Mouse (Mus musculus) midbrain, embryonic 13.5 days (tissue): ENCODE measurements around the gene Nicn1. TPM values are rescaled to one million over a fixed set of nuclear protein-coding genes. Genes with fewer than 3 reads are reported as not detected.
"Not testable (repeated sequence)": the region's sequence is repeated elsewhere in the genome, so short reads cannot be mapped to it uniquely, and the experiment has no call there.

Experiments
- ATAC-seq: fragments of 200-750 bp; cut with Nextera tagmentation; 2 replicates; pipeline ENCODE4 v1.8.0; 2017; ENCODE audit warnings: mild to moderate bottlenecking, moderate TSS enrichment, moderate library complexity
- H3K27ac ChIP-seq: fragments of 300-500 bp; sonication (generic); 2 replicates; pipeline ENCODE4 v1.5.1; 2015; ENCODE audit warnings: inconsistent platforms, mild to moderate bottlenecking, moderate library complexity
- H3K27me3 ChIP-seq: fragments of 300-500 bp; sonication (generic); 2 replicates; pipeline ENCODE4 v1.6.1; 2015; ENCODE audit warnings: mild to moderate bottlenecking, inconsistent platforms
- H3K36me3 ChIP-seq: fragments of 300-500 bp; sonication (generic); 2 replicates; pipeline ENCODE4 v1.6.1; 2015; ENCODE audit warnings: mild to moderate bottlenecking, inconsistent platforms
- H3K4me1 ChIP-seq: fragments of 300-500 bp; sonication (generic); replicated peaks from 2 replicates; pipeline ENCODE4 v1.6.1; 2015; ENCODE audit warnings: inconsistent platforms
- H3K4me2 ChIP-seq: fragments of 300-500 bp; sonication (generic); replicated peaks from 2 replicates; pipeline ENCODE4 v1.6.1; 2015; ENCODE audit warnings: moderate library complexity, mild to moderate bottlenecking, inconsistent platforms
- H3K4me3 ChIP-seq: fragments of 300-500 bp; sonication (generic); replicated peaks from 2 replicates; pipeline ENCODE4 v1.5.1; 2015; ENCODE audit warnings: mild to moderate bottlenecking, inconsistent platforms
- H3K9ac ChIP-seq: fragments of 300-500 bp; sonication (generic); replicated peaks from 2 replicates; pipeline ENCODE4 v1.6.1; 2015; ENCODE audit warnings: mild to moderate bottlenecking, inconsistent platforms
- H3K9me3 ChIP-seq: fragments of 300-500 bp; sonication (generic); 2 replicates; pipeline ENCODE4 v1.6.1; 2016; ENCODE audit warnings: mild to moderate bottlenecking, inconsistent platforms
- WGBS: fragments of 180-500 bp; shearing (Covaris S2); methylation state at CpG from one replicate; pipeline ENCODE4 v1.1.7; 2015; 5-methylcytosine and 5-hydroxymethylcytosine counted together
- polyA plus RNA-seq: library from polyadenylated mRNA; unstranded; fragments of >200 nt; fragmentation: Nextera tagmentation; extraction: Ambion mirVana; gene quantifications from 2 replicates; pipeline ENCODE4 v1.2.1, GENCODE M21; 2015

Gene Nicn1
- polyA plus RNA-seq, 1 experiment from 2014 or later = 118 TPM

- no peaks in the 10 kb centered on the region for H3K9me3 ChIP-seq
- peak overlapping the region; percentile 93 for H3K4me3 ChIP-seq
- H3K36me3 ChIP-seq = peaks cover 20% of the 10 kb centered on the region
- peak overlapping the region; percentile 62 for H3K4me2 ChIP-seq
- peaks cover 51% of the 10 kb centered on the region for H3K4me1 ChIP-seq
- peak overlapping the region; percentile 92 for H3K9ac ChIP-seq
- no peaks in the 10 kb centered on the region for H3K27me3 ChIP-seq
- WGBS = 24% methylated on average over 12 of the region's 12 CpGs
- H3K27ac ChIP-seq = peak overlapping the region; percentile 98
- no peak for ATAC-seq
Measured at GRCm38 (mm10) chr9:108307021-108307807, 17.0 kb downstream of the Nicn1 start.

- peak overlapping the region; percentile 93 for H3K4me3 ChIP-seq
- peak overlapping the region; percentile 57 for H3K9ac ChIP-seq
- no peaks in the 10 kb centered on the region for H3K27me3 ChIP-seq
- H3K9me3 ChIP-seq = no peaks in the 10 kb centered on the region
- 66% methylated on average over 2 of the region's 2 CpGs for WGBS
- peak overlapping the region; percentile 62 for H3K4me2 ChIP-seq
- H3K36me3 ChIP-seq = peaks cover 11% of the 10 kb centered on the region
- no peak overlapping the region for H3K27ac ChIP-seq
- peaks cover 51% of the 10 kb centered on the region for H3K4me1 ChIP-seq
- ATAC-seq = no peak
Measured at GRCm38 (mm10) chr9:108308141-108308540, 17.9 kb downstream of the Nicn1 start.

GRCm38 (mm10) chr9:108317572-108317971 is 27.3 kb downstream of the Nicn1 start:
- H3K9me3 ChIP-seq = no peaks in the 10 kb centered on the region
- no peak overlapping the region for H3K9ac ChIP-seq
- over 99% methylated on average over 3 of the region's 3 CpGs for WGBS
- H3K36me3 ChIP-seq = peaks cover 12% of the 10 kb centered on the region; the same call in 1 of the 2 replicates
- H3K27ac ChIP-seq = no peak overlapping the region
- no peaks in the 10 kb centered on the region for H3K4me1 ChIP-seq
- no peaks in the 10 kb centered on the region for H3K27me3 ChIP-seq
- ATAC-seq = no peak
- H3K4me3 ChIP-seq = no peak overlapping the region
- H3K4me2 ChIP-seq = no peak overlapping the region

- Histone ChIP-seq H3K4me2 (no peak overlapping the region), H3K4me3 (no peak overlapping the region), H3K27me3 (no peaks in the 10 kb centered on the region), H3K9me3 (no peaks in the 10 kb centered on the region), H3K4me1 (no peaks in the 10 kb centered on the region), H3K27ac (no peak overlapping the region), H3K36me3 (peaks cover 12% of the 10 kb centered on the region; the same call in 1 of the 2 replicates), H3K9ac (no peak overlapping the region)
- ATAC-seq = no peak
- WGBS = 79% methylated on average over 2 of the region's 2 CpGs
Measured at GRCm38 (mm10) chr9:108318462-108318861, 28.2 kb downstream of the Nicn1 start.

GRCm38 (mm10) chr9:108322054-108322453 is 31.8 kb downstream of the Nicn1 start:
- H3K4me3 ChIP-seq, H3K4me1 ChIP-seq, H3K4me2 ChIP-seq, H3K27me3 ChIP-seq, H3K9me3 ChIP-seq, H3K27ac ChIP-seq, ATAC-seq, H3K9ac ChIP-seq: not testable (repeated sequence)
- WGBS = 94% methylated on average over 7 of the region's 7 CpGs
- H3K36me3 ChIP-seq = peaks cover 14% of the 10 kb centered on the region; the same call in 1 of the 2 replicates

GRCm38 (mm10) chr9:108324784-108325183 is 34.6 kb downstream of the Nicn1 start:
- 97% methylated on average over 1 of the region's 1 CpGs for WGBS
- no peak for ATAC-seq
- Histone ChIP-seq H3K4me3 (no peak overlapping the region), H3K9me3 (no peaks in the 10 kb centered on the region), H3K4me2 (no peak overlapping the region), H3K27me3 (no peaks in the 10 kb centered on the region), H3K4me1 (no peaks in the 10 kb centered on the region), H3K9ac (no peak overlapping the region), H3K36me3 (peaks cover 40% of the 10 kb centered on the region), H3K27ac (no peak overlapping the region)

- Histone ChIP-seq H3K4me2 (no peak overlapping the region), H3K27me3 (no peaks in the 10 kb centered on the region), H3K9me3 (no peaks in the 10 kb centered on the region), H3K4me1 (no peaks in the 10 kb centered on the region), H3K27ac (no peak overlapping the region), H3K4me3 (no peak overlapping the region), H3K36me3 (peaks cover 46% of the 10 kb centered on the region), H3K9ac (no peak overlapping the region)
- WGBS = 91% methylated on average over 2 of the region's 2 CpGs
- no peak for ATAC-seq
Measured at GRCm38 (mm10) chr9:108325811-108326210, 35.6 kb downstream of the Nicn1 start.

- Histone ChIP-seq H3K36me3 (peaks cover 34% of the 10 kb centered on the region), H3K4me1 (peaks cover 27% of the 10 kb centered on the region), H3K9ac (no peak overlapping the region), H3K4me3 (0 out of 2 replicates have a peak overlapping the region, but pooled peaks have one; percentile 65), H3K4me2 (no peak overlapping the region), H3K27me3 (no peaks in the 10 kb centered on the region), H3K9me3 (no peaks in the 10 kb centered on the region), H3K27ac (peak overlapping the region; percentile 91)
- 71% methylated on average over 10 of the region's 10 CpGs for WGBS
- no peak for ATAC-seq
Measured at GRCm38 (mm10) chr9:108337848-108338550, 47.8 kb downstream of the Nicn1 start.

- Histone ChIP-seq H3K36me3 (peaks cover 30% of the 10 kb centered on the region), H3K9ac (peak overlapping the region; percentile 85), H3K27ac (peak overlapping the region; percentile 91), H3K27me3 (no peaks in the 10 kb centered on the region), H3K4me3 (peak overlapping the region; percentile 65), H3K4me1 (peaks cover 27% of the 10 kb centered on the region), H3K9me3 (no peaks in the 10 kb centered on the region), H3K4me2 (peak overlapping the region; percentile 73)
- 31% methylated on average over 6 of the region's 6 CpGs for WGBS
- peak; percentile 22 for ATAC-seq
Measured at GRCm38 (mm10) chr9:108338551-108338885, 48.3 kb downstream of the Nicn1 start.

- H3K9ac ChIP-seq = peak within 1 kb of the TSS; percentile 85
- H3K4me1 ChIP-seq = peaks cover 27% of the 10 kb centered on the region
- H3K27ac ChIP-seq = peak within 1 kb of the TSS; percentile 91
- no peaks in the 10 kb centered on the region for H3K27me3 ChIP-seq
- no peaks in the 10 kb centered on the region for H3K9me3 ChIP-seq
- H3K4me3 ChIP-seq = peak within 1 kb of the TSS; percentile 65
- H3K36me3 ChIP-seq = peaks cover 24% of the 10 kb centered on the region
- ATAC-seq = peak; percentile 97
- under 1% methylated on average over 49 of the region's 49 CpGs for WGBS
- peak within 1 kb of the TSS; percentile 73 for H3K4me2 ChIP-seq
Measured at GRCm38 (mm10) chr9:108338886-108339781, 48.9 kb downstream of the Nicn1 start, which contains the start of gene Gpx1. Gene Gpx1 (plus strand): TSS chr9:108338903.

GRCm38 (mm10) chr9:108339886-108340257 is 49.6 kb downstream of the Nicn1 start:
- H3K9me3 ChIP-seq = no peaks in the 10 kb centered on the region
- H3K27me3 ChIP-seq = no peaks in the 10 kb centered on the region
- 17% methylated on average over 20 of the region's 20 CpGs for WGBS
- ATAC-seq = no peak
- peaks cover 27% of the 10 kb centered on the region for H3K4me1 ChIP-seq
- peak overlapping the region; percentile 85 for H3K9ac ChIP-seq
- peak overlapping the region; percentile 65 for H3K4me3 ChIP-seq
- peaks cover 17% of the 10 kb centered on the region for H3K36me3 ChIP-seq
- peak overlapping the region; percentile 91; the same call in 1 of the 2 replicates for H3K27ac ChIP-seq
- H3K4me2 ChIP-seq = peak overlapping the region; percentile 73
